Mouse (Mus musculus): ENCODE results near the gene Perp.

- TF ChIP-seq POLR2A (IDR thresholded peaks at IDR 0.05; ENCODE audit: borderline replicate concordance, control insufficient read depth, low read depth, low read length) = no peak
- no peak for TF ChIP-seq CTCF (IDR thresholded peaks at IDR 0.05; ENCODE audit: control insufficient read depth, insufficient read depth, low read length)
These were observed 16.9 kb upstream of the Perp start for GRCm38 (mm10) chr10:18827936-18828335.

All from bone marrow, adult 2 months (tissue).